Mouse (Mus musculus) cerebellum, adult 2 months (tissue): ENCODE measurements around the gene Armcx3. TPM values are rescaled to one million over a fixed set of nuclear protein-coding genes. Genes with fewer than 3 reads are reported as not detected.
"Not testable (repeated sequence)": the region's sequence is repeated elsewhere in the genome, so short reads cannot be mapped to it uniquely, and the experiment has no call there.

Experiments
- DNase-seq, 2 experiments: peaks; one replicate each; pipeline ENCODE4 v3.0.0; 2021
- H3K27ac ChIP-seq: fragments of 200-500 bp; 2 replicates; pipeline ENCODE4 v1.5.1; 2012; ENCODE audit warnings: low read length, control low read depth, inconsistent platforms; ENCODE audit not compliant: insufficient read depth
- H3K27me3 ChIP-seq: fragments of 200-500 bp; 2 replicates; pipeline ENCODE4 v1.6.1; 2012; ENCODE audit warnings: inconsistent platforms, mild to moderate bottlenecking, low read length, moderate library complexity; ENCODE audit not compliant: control insufficient read depth, insufficient read depth
- H3K4me1 ChIP-seq: fragments of 200-500 bp; 2 replicates; pipeline ENCODE4 v1.6.1; 2011; ENCODE audit warnings: low read length; ENCODE audit not compliant: control insufficient read depth, insufficient read depth
- H3K4me3 ChIP-seq: fragments of 200-500 bp; replicated peaks from 2 replicates; pipeline ENCODE3; 2011; ENCODE audit warnings: mild to moderate bottlenecking, low read depth, low read length, control low read depth; ENCODE audit not compliant: insufficient read depth
- CTCF ChIP-seq: fragments of 200-500 bp; IDR thresholded peaks from 2 replicates; pipeline ENCODE4 v1.5.1; 2011; ENCODE audit warnings: low read depth, mild to moderate bottlenecking, control low read depth, low read length, moderate library complexity, borderline replicate concordance; ENCODE audit not compliant: insufficient read depth
- POLR2A ChIP-seq: fragments of 200-500 bp; IDR thresholded peaks from 2 replicates; pipeline ENCODE4 v1.6.1; 2011; ENCODE audit warnings: low read length, control low read depth, borderline replicate concordance; ENCODE audit not compliant: insufficient read depth
- WGBS: fragments of 180-500 bp; shearing (Covaris S2); methylation state at CpG from one replicate; pipeline ENCODE4 v1.1.7; 2018; 5-methylcytosine and 5-hydroxymethylcytosine counted together
- polyA plus RNA-seq: library from polyadenylated mRNA; depleted of rRNA; stranded (reverse); fragments of >200 nt; gene quantifications from 2 replicates; pipeline ENCODE4 v1.2.3, GENCODE M21; 2012; rRNA removed

Armcx3 gene
- 62.2 and 66.1 TPM in 2 replicates for polyA plus RNA-seq

- WGBS: 7% methylated on average over 46 of the region's 46 CpGs
- peak within 1 kb of the TSS; percentile 76 for H3K27ac ChIP-seq
- H3K27me3 ChIP-seq: no peaks in the 10 kb centered on the region
- peak within 1 kb of the TSS; percentile 98 for H3K4me3 ChIP-seq
- peak; percentile 69 to 73 for DNase-seq
- TF ChIP-seq POLR2A: peak; percentile 27; the same call in 1 of the 2 replicates
- no peak for TF ChIP-seq CTCF
- H3K4me1 ChIP-seq: no peaks in the 10 kb centered on the region
These were observed at the start of gene Armcx3 for GRCm38 (mm10) chrX:134756434-134757292. TSS of gene Armcx3 (plus strand) at chrX:134756595.

GRCm38 (mm10) chrX:134716863-134717262, 39.5 kb upstream of the Armcx3 start:
- no peak for DNase-seq
- H3K4me3 ChIP-seq: no peak overlapping the region
- TF ChIP-seq POLR2A: no peak
- no peak for TF ChIP-seq CTCF
- no peak overlapping the region for H3K27ac ChIP-seq
- H3K27me3 ChIP-seq: no peaks in the 10 kb centered on the region
- 45% methylated on average over 3 of the region's 3 CpGs for WGBS
- no peaks in the 10 kb centered on the region for H3K4me1 ChIP-seq

- TF ChIP-seq POLR2A (peak; percentile 88), CTCF (no peak; the same call in 1 of the 2 replicates)
- Histone ChIP-seq H3K4me1 (no peaks in the 10 kb centered on the region), H3K27me3 (no peaks in the 10 kb centered on the region), H3K27ac (peak within 1 kb of the TSS; percentile 64), H3K4me3 (peak within 1 kb of the TSS; percentile 90)
- peak; percentile 76 to 83 for DNase-seq
- 6% methylated on average over 16 of the region's 16 CpGs for WGBS
These were observed 38.6 kb upstream of the Armcx3 start, which contains the start of gene Armcx1 for GRCm38 (mm10) chrX:134717752-134718308. TSS of gene Armcx1 (plus strand) at chrX:134717963.

GRCm38 (mm10) chrX:134718524-134718923, 37.9 kb upstream of the Armcx3 start:
- Histone ChIP-seq H3K27me3 (no peaks in the 10 kb centered on the region), H3K4me3 (peak overlapping the region; percentile 90)
- WGBS: 12% methylated on average over 14 of the region's 14 CpGs

DNA sequence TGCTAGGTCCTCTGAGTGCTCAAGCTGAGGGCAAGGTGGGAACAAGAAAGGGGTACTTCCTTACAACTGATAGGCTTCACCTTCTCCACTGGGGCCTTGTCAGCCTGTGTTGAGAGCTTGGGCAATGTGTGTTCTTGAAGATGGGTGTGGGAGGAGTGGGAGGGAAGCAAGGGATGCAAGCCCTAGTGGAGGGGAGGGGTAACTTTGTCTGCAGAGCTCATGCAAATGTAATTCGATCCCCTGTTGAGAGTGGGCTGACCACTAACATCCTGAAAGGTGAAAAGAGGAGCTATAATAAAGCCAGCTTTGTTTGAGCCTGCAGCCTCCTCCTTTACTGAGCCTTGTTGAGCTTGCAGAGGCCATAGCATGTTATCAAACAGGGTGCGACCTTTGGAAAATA, 32.6 kb upstream of the Armcx3 start:
- not testable (repeated sequence) for DNase-seq, H3K4me3 ChIP-seq, H3K27ac ChIP-seq, H3K4me1 ChIP-seq, H3K27me3 ChIP-seq
- 33% methylated on average over 2 of the region's 2 CpGs for WGBS

More at GRCm38 (mm10) chrX:134718524-134718923, 37.9 kb upstream of the Armcx3 start:
- Histone ChIP-seq H3K4me1 (no peaks in the 10 kb centered on the region), H3K27ac (peak overlapping the region; percentile 64; the same call in 1 of the 2 replicates)
- DNase-seq: peak; percentile 51 to 62
- TF ChIP-seq CTCF: no peak
- no peak for TF ChIP-seq POLR2A

DNA sequence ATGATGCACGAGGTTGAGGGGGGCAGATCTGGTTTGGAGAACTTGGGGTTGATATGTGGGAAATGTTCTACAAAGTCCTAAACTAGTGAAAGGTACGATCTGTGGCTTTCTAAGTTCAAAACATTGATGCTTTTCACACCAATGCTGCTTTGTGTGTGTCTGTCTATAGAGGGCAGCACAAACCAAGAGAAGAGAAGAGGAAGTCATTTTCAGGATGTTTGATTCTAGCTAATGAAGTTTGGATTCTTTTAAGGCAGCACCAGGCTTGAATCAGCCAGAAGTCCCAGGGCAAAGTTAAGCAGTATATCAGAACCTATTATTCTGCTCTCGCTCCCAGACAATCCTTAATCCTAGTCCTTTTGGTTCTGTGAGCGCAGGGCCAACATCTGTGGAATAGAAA, 26.6 kb upstream of the Armcx3 start:
- no peaks in the 10 kb centered on the region for H3K4me1 ChIP-seq
- DNase-seq: peak in 1 of 2 experiments; percentile 18
- 42% methylated on average over 4 of the region's 4 CpGs for WGBS

DNA sequence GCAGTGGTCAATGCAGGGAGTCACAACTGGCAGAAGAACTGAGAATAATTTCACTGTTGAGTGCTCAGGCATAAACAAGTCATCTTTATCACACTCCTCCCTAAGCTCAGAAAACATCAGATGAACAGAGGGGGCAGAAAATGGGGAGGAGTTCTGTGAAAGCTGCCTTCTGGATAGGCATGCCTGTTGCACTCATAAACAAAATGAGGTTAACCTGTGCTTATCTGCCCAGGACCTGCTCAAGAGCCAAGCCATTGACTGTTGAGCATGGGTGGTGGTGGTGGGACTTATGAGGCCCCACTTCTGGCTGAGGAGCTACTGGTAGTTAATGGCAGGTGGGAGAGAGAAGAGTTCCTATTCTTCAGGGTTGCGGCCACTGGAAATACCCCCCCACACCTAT, 18.6 kb upstream of the Armcx3 start:
- TF ChIP-seq POLR2A (no peak), CTCF (no peak)
- H3K4me1 ChIP-seq: no peaks in the 10 kb centered on the region
- no peaks in the 10 kb centered on the region for H3K27me3 ChIP-seq
- 100% methylated on average over 1 of the region's 1 CpGs for WGBS
- H3K27ac ChIP-seq: no peak overlapping the region
- no peak for DNase-seq
- no peak overlapping the region for H3K4me3 ChIP-seq

More for the DNA sequence above, 26.6 kb upstream of the Armcx3 start:
- Histone ChIP-seq H3K27me3 (no peaks in the 10 kb centered on the region), H3K27ac (no peak overlapping the region), H3K4me3 (no peak overlapping the region)
- TF ChIP-seq POLR2A: no peak
- TF ChIP-seq CTCF: peak; percentile 15; the same call in 1 of the 2 replicates

DNA sequence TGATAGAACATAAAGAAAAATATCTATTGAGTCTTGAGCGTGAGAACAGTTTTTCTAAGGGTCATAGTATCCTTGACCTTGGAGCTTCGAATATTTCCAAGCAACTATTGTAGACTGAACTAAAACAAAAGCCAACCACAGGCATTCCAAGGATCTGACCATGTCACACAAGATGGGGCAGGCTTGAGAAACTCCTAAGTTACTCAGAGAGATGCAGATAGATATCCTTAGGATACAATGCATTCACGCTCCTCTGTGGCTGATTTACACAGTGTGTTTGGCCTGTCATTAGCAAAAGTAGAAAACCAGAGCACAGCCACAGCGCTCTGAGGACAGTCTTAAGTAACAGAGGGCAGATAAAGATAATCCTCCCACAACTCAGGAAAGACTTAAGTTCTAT, 17.2 kb upstream of the Armcx3 start:
- Histone ChIP-seq H3K4me1 (no peaks in the 10 kb centered on the region), H3K27me3 (no peaks in the 10 kb centered on the region), H3K4me3 (no peak overlapping the region), H3K27ac (no peak overlapping the region)
- WGBS: 72% methylated on average over 4 of the region's 4 CpGs
- TF ChIP-seq CTCF (no peak), POLR2A (no peak)
- no peak for DNase-seq
